Mouse (Mus musculus): ENCODE data around the gene Sbds.

Sbds gene

GRCm38 (mm10) chr5:130200233-130201029, 54.9 kb downstream of the Sbds start:
- no peak for DNase-seq (ENCODE audit: low spot score in 2 of 2)

- no peak for DNase-seq (ENCODE audit: low spot score in 2 of 2)
Measured at GRCm38 (mm10) chr5:130197981-130198380, 57.3 kb downstream of the Sbds start.

- DNase-seq (ENCODE audit: low spot score in 2 of 2) = no peak
Measured at GRCm38 (mm10) chr5:130197454-130197853, 57.9 kb downstream of the Sbds start.

GRCm38 (mm10) chr5:130196307-130196706, 59.0 kb downstream of the Sbds start:
- DNase-seq (ENCODE audit: low spot score in 2 of 2) = no peak

All from cerebellum, postnatal 4 days (tissue).